Mouse (Mus musculus) brain, embryonic 18.5 days (tissue): ENCODE measurements at regions not wholly inside any gene's neighbourhood (a gene's known extent, or its start where the extent isn't known, plus 50 kb on each side); places are given as distances from the start of the nearest gene placed in this dataset.

Experiments
- DNase-seq: peaks from one replicate; pipeline ENCODE4 v3.0.0-alpha.2; 2012; ENCODE audit warnings: low read depth, low spot score

DNA sequence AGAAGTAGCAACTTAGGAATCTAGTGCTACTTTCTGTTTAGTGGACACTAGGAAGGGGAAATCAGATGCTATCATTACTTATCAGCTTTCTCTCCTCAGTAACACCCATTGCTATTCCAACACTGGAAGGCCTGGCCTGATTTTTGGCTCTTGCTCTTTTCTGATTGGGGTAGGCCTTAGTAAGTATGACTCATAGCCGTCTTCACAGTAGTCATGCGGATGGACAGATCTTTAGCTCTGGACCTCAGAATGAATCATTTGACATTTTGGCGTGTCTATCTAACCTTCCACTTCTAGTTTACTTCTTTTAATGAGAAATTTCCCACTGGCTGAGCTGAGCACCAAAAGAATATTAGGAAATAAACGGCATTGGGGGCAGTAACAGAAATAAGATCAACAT is 71.4 kb upstream of the Esx1 start:
- no peak for DNase-seq

DNA sequence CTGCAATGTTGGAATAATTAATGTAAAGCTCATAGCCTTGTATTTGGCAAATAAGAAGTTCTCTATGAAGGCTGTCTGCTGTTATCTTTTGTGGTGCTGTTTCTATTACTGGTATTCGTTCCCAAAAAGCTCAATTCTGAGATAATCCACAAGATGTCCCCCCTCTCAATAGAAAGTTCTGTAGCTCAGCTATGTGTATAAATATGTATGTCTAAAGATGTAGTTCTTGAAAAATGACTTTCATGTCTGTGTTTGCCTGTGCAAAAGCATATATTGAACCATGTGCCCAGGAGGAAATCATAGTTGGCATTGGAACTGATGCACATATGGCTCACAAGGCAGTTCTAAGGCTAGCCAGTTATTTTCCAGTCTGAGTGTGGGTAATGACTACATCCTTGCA is 68.2 kb upstream of the Esx1 start:
- peak; percentile 22 for DNase-seq

DNA sequence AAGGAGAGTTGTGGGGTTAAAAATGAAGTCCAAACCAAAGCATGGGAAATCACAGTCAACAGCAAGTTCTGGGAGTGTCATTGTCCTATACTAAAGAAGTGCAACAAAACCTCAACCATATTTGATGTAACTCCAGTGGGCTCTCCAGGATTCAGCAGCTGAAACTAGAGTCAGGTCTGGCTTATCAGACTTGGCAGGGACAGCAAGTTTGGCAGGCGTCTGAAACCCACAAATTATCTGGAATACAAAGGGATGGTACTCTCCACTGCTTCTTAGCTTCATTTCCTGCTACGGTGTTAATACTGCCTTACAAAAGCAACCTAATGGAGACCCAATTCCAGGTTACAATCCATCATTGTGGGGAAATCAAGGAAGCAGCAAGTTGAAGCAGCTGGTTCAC is 53.9 kb upstream of the Esx1 start:
- no peak for DNase-seq

DNA sequence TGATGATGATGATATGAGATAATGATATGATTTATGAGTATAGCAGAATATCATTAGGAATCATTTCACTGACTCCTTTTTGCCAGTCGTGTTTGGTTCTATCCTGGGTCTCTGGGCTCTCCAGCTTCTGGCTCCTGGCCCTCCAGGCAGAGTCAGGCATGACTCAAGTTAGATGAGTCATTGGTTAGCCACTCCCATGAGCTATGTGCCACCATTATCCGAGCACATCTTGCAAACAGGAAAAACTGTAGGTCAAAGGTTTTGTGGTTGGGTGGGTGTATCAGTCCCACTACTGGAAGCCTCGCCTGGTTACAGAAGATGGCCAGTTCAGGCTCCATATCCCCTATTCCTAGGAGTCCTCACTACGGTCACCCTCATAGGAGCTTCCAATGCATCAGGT is 51.6 kb upstream of the Esx1 start:
- DNase-seq: no peak
